Mouse (Mus musculus) midbrain, embryonic 11.5 days (tissue): ENCODE measurements at regions not wholly inside any gene's neighbourhood (a gene's known extent, or its start where the extent isn't known, plus 50 kb on each side); places are given as distances from the start of the nearest gene placed in this dataset.

ENCODE experiments used
- ATAC-seq: fragments of 200-750 bp; cut with Nextera tagmentation; 2 replicates; pipeline ENCODE4 v1.8.0; 2017; ENCODE audit warnings: moderate TSS enrichment, moderate library complexity; ENCODE audit not compliant: low FRiP score
- DNase-seq: peaks from one replicate; pipeline ENCODE4 v3.0.0; 2015; ENCODE audit warnings: low spot score; ENCODE audit errors: missing footprints
- H3K27ac ChIP-seq: fragments of 300-500 bp; sonication (generic); 2 replicates; pipeline ENCODE4 v1.5.1; 2014; ENCODE audit warnings: low read depth, low read length
- H3K27me3 ChIP-seq: fragments of 300-500 bp; sonication (generic); 2 replicates; pipeline ENCODE4 v1.6.1; 2014; ENCODE audit warnings: mild to moderate bottlenecking, low read length, moderate library complexity, mixed read lengths; ENCODE audit not compliant: control insufficient read depth, insufficient read depth
- H3K36me3 ChIP-seq: fragments of 300-500 bp; sonication (generic); 2 replicates; pipeline ENCODE4 v1.6.1; 2014; ENCODE audit warnings: mild to moderate bottlenecking, low read length, moderate library complexity, mixed read lengths; ENCODE audit not compliant: control insufficient read depth, insufficient read depth
- H3K4me1 ChIP-seq: fragments of 300-500 bp; sonication (generic); 2 replicates; pipeline ENCODE4 v1.6.1; 2014; ENCODE audit warnings: low read length; ENCODE audit not compliant: control insufficient read depth, insufficient read depth
- H3K4me2 ChIP-seq: fragments of 300-500 bp; sonication (generic); 2 replicates; pipeline ENCODE4 v1.6.1; 2014; ENCODE audit warnings: mild to moderate bottlenecking, moderate library complexity
- H3K4me3 ChIP-seq: fragments of 300-500 bp; sonication (generic); 2 replicates; pipeline ENCODE4 v1.5.1; 2014; ENCODE audit warnings: low read depth, low read length
- H3K9ac ChIP-seq: fragments of 300-500 bp; sonication (generic); 2 replicates; pipeline ENCODE4 v1.6.1; 2014; ENCODE audit warnings: low read length
- H3K9me3 ChIP-seq: fragments of 300-500 bp; sonication (generic); 2 replicates; pipeline ENCODE4 v1.6.1; 2016; ENCODE audit warnings: low read length; ENCODE audit not compliant: control insufficient read depth
- WGBS: fragments of 180-500 bp; shearing (Covaris S2); extraction: QIAGEN DNeasy Blood & Tissue Kit; methylation state at CpG from one replicate; pipeline ENCODE4 v1.1.7; 2014; 5-methylcytosine and 5-hydroxymethylcytosine counted together

- Histone ChIP-seq H3K36me3 (no peaks in the 10 kb centered on the region), H3K9ac (no peak overlapping the region), H3K27me3 (no peaks in the 10 kb centered on the region), H3K4me3 (no peak overlapping the region), H3K4me2 (no peak overlapping the region), H3K27ac (no peak overlapping the region), H3K4me1 (peaks cover 4% of the 10 kb centered on the region), H3K9me3 (no peaks in the 10 kb centered on the region)
- ATAC-seq (no peak), DNase-seq (peak; percentile 76)
- WGBS = 76% methylated on average over 5 of the region's 5 CpGs
Observed at GRCm38 (mm10) chr13:102595602-102596001, 97.8 kb upstream of the Cd180 start.

- Histone ChIP-seq H3K9ac (no peak overlapping the region), H3K4me2 (no peak overlapping the region), H3K27me3 (no peaks in the 10 kb centered on the region), H3K36me3 (no peaks in the 10 kb centered on the region), H3K27ac (no peak overlapping the region), H3K4me3 (no peak overlapping the region), H3K4me1 (peaks cover 4% of the 10 kb centered on the region), H3K9me3 (no peaks in the 10 kb centered on the region)
- 91% methylated on average over 2 of the region's 2 CpGs for WGBS
- ATAC-seq (no peak), DNase-seq (peak; percentile 17)
Observed at GRCm38 (mm10) chr13:102596101-102596500, 97.3 kb upstream of the Cd180 start.

- Histone ChIP-seq H3K4me1 (peaks cover 4% of the 10 kb centered on the region), H3K36me3 (no peaks in the 10 kb centered on the region), H3K4me3 (no peak overlapping the region), H3K4me2 (no peak overlapping the region), H3K9ac (no peak overlapping the region), H3K9me3 (no peaks in the 10 kb centered on the region), H3K27me3 (no peaks in the 10 kb centered on the region), H3K27ac (no peak overlapping the region)
- DNase-seq (peak; percentile 62), ATAC-seq (no peak)
- 79% methylated on average over 5 of the region's 5 CpGs for WGBS
Observed at GRCm38 (mm10) chr13:102598181-102598580, 95.2 kb upstream of the Cd180 start.

GRCm38 (mm10) chr13:102599602-102600001, 93.8 kb upstream of the Cd180 start:
- H3K4me2 ChIP-seq = no peak overlapping the region
- H3K27me3 ChIP-seq = no peaks in the 10 kb centered on the region
- ATAC-seq (peak; percentile 42; the same call in 1 of the 2 replicates), DNase-seq (no peak)
- H3K4me3 ChIP-seq = no peak overlapping the region
- H3K27ac ChIP-seq = no peak overlapping the region
- WGBS = 59% methylated on average over 3 of the region's 3 CpGs
- H3K4me1 ChIP-seq = peaks cover 4% of the 10 kb centered on the region
- H3K9me3 ChIP-seq = no peaks in the 10 kb centered on the region
- no peak overlapping the region for H3K9ac ChIP-seq
- H3K36me3 ChIP-seq = no peaks in the 10 kb centered on the region

GRCm38 (mm10) chr13:102600026-102600425, 93.3 kb upstream of the Cd180 start:
- ATAC-seq (peak; percentile 42; the same call in 1 of the 2 replicates), DNase-seq (peak; percentile 83)
- Histone ChIP-seq H3K9ac (no peak overlapping the region), H3K4me3 (no peak overlapping the region), H3K27ac (no peak overlapping the region), H3K4me1 (peaks cover 4% of the 10 kb centered on the region), H3K27me3 (no peaks in the 10 kb centered on the region), H3K9me3 (no peaks in the 10 kb centered on the region), H3K4me2 (no peak overlapping the region), H3K36me3 (no peaks in the 10 kb centered on the region)
- WGBS = 60% methylated on average over 4 of the region's 4 CpGs

- Histone ChIP-seq H3K4me2 (no peak overlapping the region), H3K4me1 (peaks cover 5% of the 10 kb centered on the region; the same call in 1 of the 2 replicates), H3K4me3 (no peak overlapping the region), H3K27ac (no peak overlapping the region), H3K9ac (no peak overlapping the region), H3K27me3 (no peaks in the 10 kb centered on the region; the same call in 1 of the 2 replicates), H3K36me3 (no peaks in the 10 kb centered on the region), H3K9me3 (no peaks in the 10 kb centered on the region)
- no peak for DNase-seq
- no peak for ATAC-seq
- WGBS = 96% methylated on average over 2 of the region's 2 CpGs
Observed at GRCm38 (mm10) chr13:102624461-102624860, 68.9 kb upstream of the Cd180 start.

GRCm38 (mm10) chr13:102625171-102625835, 68.1 kb upstream of the Cd180 start:
- Histone ChIP-seq H3K9me3 (no peaks in the 10 kb centered on the region), H3K4me1 (peaks cover 11% of the 10 kb centered on the region; the same call in 1 of the 2 replicates), H3K27me3 (no peaks in the 10 kb centered on the region; the same call in 1 of the 2 replicates), H3K27ac (no peak overlapping the region), H3K4me2 (no peak overlapping the region), H3K9ac (no peak overlapping the region), H3K4me3 (no peak overlapping the region), H3K36me3 (no peaks in the 10 kb centered on the region)
- 78% methylated on average over 8 of the region's 8 CpGs for WGBS
- ATAC-seq = no peak
- no peak for DNase-seq

GRCm38 (mm10) chr13:102625836-102626340, 67.5 kb upstream of the Cd180 start:
- no peaks in the 10 kb centered on the region; the same call in 1 of the 2 replicates for H3K27me3 ChIP-seq
- H3K9ac ChIP-seq = no peak overlapping the region
- DNase-seq = no peak
- H3K9me3 ChIP-seq = no peaks in the 10 kb centered on the region
- H3K4me2 ChIP-seq = no peak overlapping the region
- 80% methylated on average over 5 of the region's 5 CpGs for WGBS
- no peak for ATAC-seq
- H3K4me3 ChIP-seq = no peak overlapping the region
- H3K27ac ChIP-seq = no peak overlapping the region
- no peaks in the 10 kb centered on the region for H3K36me3 ChIP-seq
- peaks cover 11% of the 10 kb centered on the region; the same call in 1 of the 2 replicates for H3K4me1 ChIP-seq

- WGBS = 88% methylated on average over 4 of the region's 4 CpGs
- no peak for ATAC-seq
Observed at GRCm38 (mm10) chr13:102627786-102628185, 65.6 kb upstream of the Cd180 start.

More at GRCm38 (mm10) chr13:102627786-102628185, 65.6 kb upstream of the Cd180 start:
- H3K9me3 ChIP-seq = no peaks in the 10 kb centered on the region
- no peaks in the 10 kb centered on the region; the same call in 1 of the 2 replicates for H3K27me3 ChIP-seq
- no peak overlapping the region for H3K27ac ChIP-seq
- H3K36me3 ChIP-seq = no peaks in the 10 kb centered on the region
- DNase-seq = no peak
- H3K9ac ChIP-seq = no peak overlapping the region
- H3K4me1 ChIP-seq = peaks cover 11% of the 10 kb centered on the region; the same call in 1 of the 2 replicates
- H3K4me3 ChIP-seq = no peak overlapping the region
- no peak overlapping the region for H3K4me2 ChIP-seq
